22 mouse cellular contexts compared by ENCODE assay signal in genomic region chr5:96718601-96719000, GRCm38 (mm10).
DNase-seq lines count a peak whose midpoint lies in the region; ATAC-seq and TF ChIP-seq lines count a peak whose summit lies in the region.
"Had no signal": no experiment of that assay in that cellular context is flagged by ENCODE, and none has a peak within 500 bp of the region (broad histone marks: within the 10 kb centered on the region; RNA-seq: fewer than 3 reads in every experiment).

No protein-coding gene starts in this region.

- no peak overlapping the region for H3K4me2 ChIP-seq in kidney, embryonic 15.5 days
- no peak overlapping the region for H3K4me2 ChIP-seq in midbrain, embryonic 11.5 days

- peak; percentile 77 for ATAC-seq in Patski
- ATAC-seq in kidney, embryonic 15.5 days (replicated peaks; ENCODE audit: low FRiP score), result no peak
- ATAC-seq in midbrain, embryonic 11.5 days (ENCODE audit: low FRiP score), result no peak
- ATAC-seq: activated CD4-positive, CD25-positive, alpha-beta regulatory T cell, adult 4 months; CD4-positive, CD25-positive, alpha-beta regulatory T cell, adult 4 months had no signal

- H3K4me3 ChIP-seq in heart, embryonic 10.5 days, result no peak overlapping the region
- no peak overlapping the region for H3K4me3 ChIP-seq in kidney, embryonic 15.5 days (replicated peaks)
- H3K4me3 ChIP-seq in midbrain, embryonic 11.5 days (ENCODE audit: low read depth, low read length), result no peak overlapping the region

- WGBS in heart, embryonic 10.5 days, result 86% methylated on average over 5 of the region's 5 CpGs
- WGBS in kidney, embryonic 15.5 days, result 94% methylated on average over 5 of the region's 5 CpGs
- 94% methylated on average over 5 of the region's 5 CpGs for WGBS in midbrain, embryonic 11.5 days

- H3K9me3 ChIP-seq in heart, embryonic 10.5 days, result no peaks in the 10 kb centered on the region
- no peaks in the 10 kb centered on the region for H3K9me3 ChIP-seq in kidney, embryonic 15.5 days (replicated peaks)
- H3K9me3 ChIP-seq in midbrain, embryonic 11.5 days (ENCODE audit: control insufficient read depth, low read length), result no peaks in the 10 kb centered on the region
- H3K9me3 ChIP-seq: G1E had no signal

- TF ChIP-seq CTCF in Patski (IDR thresholded peaks at IDR 0.05), result no peak

- no peak overlapping the region for H3K27ac ChIP-seq in heart, embryonic 10.5 days
- no peak overlapping the region for H3K27ac ChIP-seq in kidney, embryonic 15.5 days
- no peak overlapping the region for H3K27ac ChIP-seq in midbrain, embryonic 11.5 days (ENCODE audit: low read depth, low read length)

- no peak overlapping the region for H3K9ac ChIP-seq in kidney, embryonic 15.5 days
- H3K9ac ChIP-seq in midbrain, embryonic 11.5 days (ENCODE audit: low read length), result no peak overlapping the region

- no peaks in the 10 kb centered on the region for H3K27me3 ChIP-seq in heart, embryonic 10.5 days (ENCODE audit: insufficient read depth, poor library complexity, severe bottlenecking)
- H3K27me3 ChIP-seq in Patski, result no peaks in the 10 kb centered on the region
- H3K27me3 ChIP-seq in kidney, embryonic 15.5 days, result no peaks in the 10 kb centered on the region
- no peaks in the 10 kb centered on the region for H3K27me3 ChIP-seq in midbrain, embryonic 11.5 days (ENCODE audit: control insufficient read depth, insufficient read depth, low read length)
- H3K27me3 ChIP-seq: CH12.LX had no signal

- POLR2A ChIA-PET in Patski (lab: Charles Lee), result no interaction called here

- in situ Hi-C loops in Patski (cut with MboI; ENCODE audit: low pct_unique_long_range_greater_than_20kb), result no loop called here

- CTCF ChIA-PET in Patski (lab: Charles Lee), result interaction anchor here (1.0 to 1.6 kb wide), 6 partner anchors 11 to 342 kb away, joined by 3 to 7 read pairs (median 4); no protein-coding TSS in a partner anchor

- H3K4me1 ChIP-seq in heart, embryonic 10.5 days, result peaks cover 8% of the 10 kb centered on the region; the same call in 1 of the 2 replicates
- 0 out of 2 replicates have a peak, but pooled peaks cover 3% of the 10 kb centered on the region for H3K4me1 ChIP-seq in kidney, embryonic 15.5 days
- no peaks in the 10 kb centered on the region for H3K4me1 ChIP-seq in midbrain, embryonic 11.5 days (ENCODE audit: control insufficient read depth, insufficient read depth, low read length)

- H3K36me3 ChIP-seq in heart, embryonic 10.5 days, result peaks cover 35% of the 10 kb centered on the region
- H3K36me3 ChIP-seq in kidney, embryonic 15.5 days, result peaks cover 48% of the 10 kb centered on the region
- H3K36me3 ChIP-seq in midbrain, embryonic 11.5 days (ENCODE audit: control insufficient read depth, insufficient read depth, low read length), result no peaks in the 10 kb centered on the region
- H3K36me3 ChIP-seq: G1E had no signal

- peak; percentile 57 for DNase-seq in heart, adult 11 months
- DNase-seq in heart, embryonic 10.5 days (ENCODE audit: low spot score), result no peak
- DNase-seq in 3T3-L1 (ENCODE audit: low read depth, low spot score) (peak; percentile 25), Patski (ENCODE audit: low read depth, low spot score) (peak; percentile 56)
- DNase-seq in midbrain, embryonic 11.5 days (ENCODE audit: low spot score, missing footprints), result no peak
- DNase-seq: adrenal gland, adult 2 months; adrenal gland, adult 8-10 months; adrenal gland, postnatal 10 days; adrenal gland, postnatal 14 days; adrenal gland, postnatal 25 days; adrenal gland, postnatal 36 days; B cell, adult 2 months; cerebellum, adult 11 months; cerebellum, adult 11-12 months; cerebellum, adult 18-20 months; cerebellum, adult 2 months; cerebellum, adult 8-10 months had no signal

Comparison
In these comparisons a context has a peak if more than half of its experiments do, and no peak if none do; other contexts are left out.
1. DNase-seq: peak in heart, adult 11 months (single experiment), 3T3-L1 (single experiment) and Patski (single experiment); none in heart, embryonic 10.5 days (single experiment) and midbrain, embryonic 11.5 days (single experiment).